Mouse (Mus musculus): ENCODE measurements around the gene Prnp. TPM values are rescaled to one million over a fixed set of nuclear protein-coding genes. Genes with fewer than 3 reads are reported as not detected.

Prnp gene
- total RNA-seq, 1 experiment from 2014 or later, result 2.1 TPM

GRCm38 (mm10) chr2:131982546-131983196 lies 72.9 kb downstream of the Prnp start:
- peak; percentile 88 for ATAC-seq (ENCODE audit: extremely low read depth, insufficient number of reproducible peaks, low FRiP score, poor library complexity, severe bottlenecking)

- ATAC-seq (ENCODE audit: extremely low read depth, insufficient number of reproducible peaks, low FRiP score, poor library complexity, severe bottlenecking), result no peak
Observed at GRCm38 (mm10) chr2:131987950-131988349, 78.2 kb downstream of the Prnp start.

Other genes starting within 250 kb of the Prnp start
- gene Erv3, start 50.2 kb upstream of the Prnp start, total RNA-seq (2017), result not detected in 2 replicates
- gene Prn, start within 50 bp of the Prnp start, total RNA-seq (2017), result not detected in 2 replicates
- 0.23 TPM in 1 of 2 replicates, not detected in the other for gene Prnd, start 40.9 kb downstream of the Prnp start, total RNA-seq (2017)
- gene Rassf2, start 120.3 kb downstream of the Prnp start, total RNA-seq (2017), result 193 and 210 TPM in 2 replicates
- gene Slc23a2, start 235.2 kb downstream of the Prnp start, total RNA-seq (2017), result 16.5 and 19.6 TPM in 2 replicates